Mouse (Mus musculus) hindbrain, embryonic 15.5 days (tissue): ENCODE data around the gene Tmem245. TPM values are rescaled to one million over a fixed set of nuclear protein-coding genes. Genes with fewer than 3 reads are reported as not detected.

Experiments used
- ATAC-seq: fragments of 200-750 bp; cut with Nextera tagmentation; 2 replicates; pipeline ENCODE4 v1.8.0; 2017; ENCODE audit warnings: low read depth, moderate number of reproducible peaks, moderate TSS enrichment; ENCODE audit not compliant: low FRiP score
- H3K27ac ChIP-seq: fragments of 300-500 bp; sonication (generic); replicated peaks from 2 replicates; pipeline ENCODE4 v1.5.1; 2015; ENCODE audit warnings: mild to moderate bottlenecking, inconsistent platforms
- H3K27me3 ChIP-seq: fragments of 300-500 bp; sonication (generic); 2 replicates; pipeline ENCODE4 v1.6.1; 2015; ENCODE audit warnings: control low read depth, inconsistent platforms
- H3K36me3 ChIP-seq: fragments of 300-500 bp; sonication (generic); 2 replicates; pipeline ENCODE4 v1.6.1; 2015; ENCODE audit warnings: control low read depth, inconsistent platforms
- H3K4me1 ChIP-seq: fragments of 300-500 bp; sonication (generic); replicated peaks from 2 replicates; pipeline ENCODE4 v1.6.1; 2015; ENCODE audit warnings: control low read depth, inconsistent platforms
- H3K4me2 ChIP-seq: fragments of 300-500 bp; sonication (generic); 2 replicates; pipeline ENCODE4 v1.6.1; 2015; ENCODE audit warnings: moderate library complexity, mild to moderate bottlenecking, inconsistent platforms
- H3K4me3 ChIP-seq: fragments of 300-500 bp; sonication (generic); 2 replicates; pipeline ENCODE4 v1.5.1; 2015; ENCODE audit warnings: mild to moderate bottlenecking, inconsistent platforms
- H3K9ac ChIP-seq: fragments of 300-500 bp; sonication (generic); 2 replicates; pipeline ENCODE4 v1.6.1; 2015; ENCODE audit warnings: inconsistent platforms
- H3K9me3 ChIP-seq: fragments of 300-500 bp; sonication (generic); 2 replicates; pipeline ENCODE4 v1.6.1; 2016; ENCODE audit warnings: control low read depth, inconsistent platforms
- WGBS: fragments of 180-500 bp; shearing (Covaris S2); methylation state at CpG from one replicate; pipeline ENCODE4 v1.1.7; 2015; 5-methylcytosine and 5-hydroxymethylcytosine counted together
- microRNA counts: library from miRNA; unstranded; fragments of <30 nt; microRNA quantifications from one replicate; lab custom pipeline; 2016
- microRNA-seq: library from miRNA; unstranded; fragments of <30 nt; microRNA quantifications from one replicate; pipeline ENCODE4, GENCODE M21; 2016
- polyA plus RNA-seq: library from polyadenylated mRNA; unstranded; fragments of >200 nt; fragmentation: Nextera tagmentation; extraction: Ambion mirVana; gene quantifications from 2 replicates; pipeline ENCODE4 v1.2.1, GENCODE M21; 2015

Tmem245 gene
- polyA plus RNA-seq, 1 experiment from 2014 or later, result 9.4 TPM

- no peak overlapping the region for H3K9ac ChIP-seq
- no peak overlapping the region for H3K4me3 ChIP-seq
- no peak overlapping the region for H3K4me2 ChIP-seq
- WGBS, result 88% methylated on average over 7 of the region's 7 CpGs
- H3K36me3 ChIP-seq, result peaks cover 31% of the 10 kb centered on the region
- no peaks in the 10 kb centered on the region for H3K27me3 ChIP-seq
- ATAC-seq, result no peak
- no peaks in the 10 kb centered on the region for H3K9me3 ChIP-seq
- H3K4me1 ChIP-seq, result no peaks in the 10 kb centered on the region
- no peak overlapping the region for H3K27ac ChIP-seq
Observed at GRCm38 (mm10) chr4:56831998-56832397, 115.2 kb downstream of the Tmem245 start.

GRCm38 (mm10) chr4:56831013-56831609 lies 116.1 kb downstream of the Tmem245 start:
- Histone ChIP-seq H3K4me2 (no peak overlapping the region), H3K27me3 (no peaks in the 10 kb centered on the region), H3K4me1 (no peaks in the 10 kb centered on the region), H3K9me3 (no peaks in the 10 kb centered on the region), H3K4me3 (no peak overlapping the region), H3K36me3 (peaks cover 31% of the 10 kb centered on the region), H3K27ac (no peak overlapping the region), H3K9ac (no peak overlapping the region)
- 63% methylated on average over 13 of the region's 13 CpGs for whole genome bisulfite sequencing
- ATAC-seq, result no peak

- Histone ChIP-seq H3K36me3 (peaks cover 23% of the 10 kb centered on the region), H3K27me3 (no peaks in the 10 kb centered on the region), H3K4me3 (no peak overlapping the region), H3K4me1 (no peaks in the 10 kb centered on the region), H3K9ac (no peak overlapping the region), H3K27ac (0 out of 2 replicates have a peak overlapping the region, but pooled peaks have one; percentile 14), H3K4me2 (no peak overlapping the region), H3K9me3 (no peaks in the 10 kb centered on the region)
- 44% methylated on average over 7 of the region's 7 CpGs for WGBS
- ATAC-seq, result no peak
Observed at GRCm38 (mm10) chr4:56829511-56829921, 117.7 kb downstream of the Tmem245 start.

GRCm38 (mm10) chr4:56828932-56829331 lies 118.3 kb downstream of the Tmem245 start:
- H3K4me3 ChIP-seq, result no peak overlapping the region
- WGBS, result 78% methylated on average over 3 of the region's 3 CpGs
- H3K4me2 ChIP-seq, result no peak overlapping the region
- no peak overlapping the region for H3K9ac ChIP-seq
- no peaks in the 10 kb centered on the region for H3K4me1 ChIP-seq
- no peak overlapping the region for H3K27ac ChIP-seq
- no peaks in the 10 kb centered on the region for H3K27me3 ChIP-seq
- H3K36me3 ChIP-seq, result peaks cover 26% of the 10 kb centered on the region
- no peak for ATAC-seq
- H3K9me3 ChIP-seq, result no peaks in the 10 kb centered on the region

- no peak overlapping the region for H3K4me3 ChIP-seq
- H3K4me2 ChIP-seq, result no peak overlapping the region
- no peaks in the 10 kb centered on the region for H3K9me3 ChIP-seq
- H3K4me1 ChIP-seq, result no peaks in the 10 kb centered on the region
- H3K9ac ChIP-seq, result no peak overlapping the region
- no peak overlapping the region for H3K27ac ChIP-seq
- peaks cover 22% of the 10 kb centered on the region for H3K36me3 ChIP-seq
- no peak for ATAC-seq
- 88% methylated on average over 9 of the region's 9 CpGs for WGBS
- H3K27me3 ChIP-seq, result no peaks in the 10 kb centered on the region
Observed at GRCm38 (mm10) chr4:56824231-56824630, 123.0 kb downstream of the Tmem245 start.

GRCm38 (mm10) chr4:56820017-56820550 lies 127.2 kb downstream of the Tmem245 start:
- Histone ChIP-seq H3K4me3 (no peak overlapping the region), H3K27ac (no peak overlapping the region), H3K4me1 (no peaks in the 10 kb centered on the region), H3K27me3 (no peaks in the 10 kb centered on the region), H3K9ac (no peak overlapping the region), H3K9me3 (no peaks in the 10 kb centered on the region), H3K36me3 (peaks cover 17% of the 10 kb centered on the region), H3K4me2 (no peak overlapping the region)
- no peak for ATAC-seq

MicroRNAs encoded within 50 kb of the gene (microRNA counts, 519-probe panel; counts per million panel counts)
- microRNA mmu-miR-32 (lab: Ali Mortazavi, UCI), result 3,122 counts per million, percentile 62 among the panel's probes with 10 or more counts

Small RNA genes within 50 kb of the gene (microRNA-seq; reads per million reads assigned to microRNA genes)
- 139 reads per million, percentile 55 among the genes with 10 or more reads in this experiment for gene Mir32

Other genes starting within 250 kb of the Tmem245 start
- not detected in 2 replicates for gene Gm26657, start 207.4 kb downstream of the Tmem245 start, polyA plus RNA-seq
- not detected in 2 replicates for gene Actl7b, start 206.0 kb downstream of the Tmem245 start, polyA plus RNA-seq
- not detected in 2 replicates for gene Actl7a, start 204.0 kb downstream of the Tmem245 start, polyA plus RNA-seq
- 58.0 and 59.8 TPM in 2 replicates for gene Elp1, start 145.1 kb downstream of the Tmem245 start, polyA plus RNA-seq
- 15.6 and 16.0 TPM in 2 replicates for gene Fam206a, start 145.1 kb downstream of the Tmem245 start, polyA plus RNA-seq
- 15.7 and 16.2 TPM in 2 replicates for gene Ctnnal1, start 82.2 kb downstream of the Tmem245 start, polyA plus RNA-seq
- gene Frrs1l, start 43.0 kb upstream of the Tmem245 start, polyA plus RNA-seq, result 21.1 and 25.7 TPM in 2 replicates
- 3.3 and 3.5 TPM in 2 replicates for gene Epb41l4b, start 196.0 kb upstream of the Tmem245 start, polyA plus RNA-seq